Mouse (Mus musculus): ENCODE results near the gene Orc5. TPM values are rescaled to one million over a fixed set of nuclear protein-coding genes. Genes with fewer than 3 reads are reported as not detected.

Gene Orc5
- polyA plus RNA-seq, 2 experiments, result 12.2 to 35.8 TPM

- no peak for ATAC-seq (ENCODE audit: low FRiP score, low read depth)
- Histone ChIP-seq H3K27ac (replicated peaks; ENCODE audit: low read depth, low read length) (no peak overlapping the region), H3K4me3 (replicated peaks; ENCODE audit: low read length) (no peak overlapping the region), H3K36me3 (ENCODE audit: control insufficient read depth, insufficient read depth, low read length) (no peaks in the 10 kb centered on the region), H3K9me3 (ENCODE audit: control insufficient read depth, low read length) (no peaks in the 10 kb centered on the region), H3K4me2 (replicated peaks; ENCODE audit: low read depth, low read length, severe bottlenecking) (no peak overlapping the region), H3K27me3 (ENCODE audit: control insufficient read depth, insufficient read depth, low read length) (no peaks in the 10 kb centered on the region), H3K4me1 (ENCODE audit: control insufficient read depth, insufficient read depth, low read length) (no peaks in the 10 kb centered on the region), H3K9ac (ENCODE audit: low read depth, low read length, severe bottlenecking) (no peak overlapping the region)
- 81% methylated on average over 15 of the region's 15 CpGs for WGBS
- no peak for TF ChIP-seq POLR2A (IDR thresholded peaks at IDR 0.05; ENCODE audit: borderline replicate concordance, extremely low read depth, insufficient read depth, insufficient read length)
- DNase-seq (ENCODE audit: low spot score), result no peak
These were observed 97.2 kb downstream of the Orc5 start for GRCm38 (mm10) chr5:22452871-22453661.

- H3K27ac ChIP-seq (replicated peaks; ENCODE audit: low read depth, low read length), result no peak overlapping the region
- no peak for DNase-seq (ENCODE audit: low spot score)
- H3K4me1 ChIP-seq (ENCODE audit: control insufficient read depth, insufficient read depth, low read length), result no peaks in the 10 kb centered on the region
- H3K4me3 ChIP-seq (replicated peaks; ENCODE audit: low read length), result no peak overlapping the region
- ATAC-seq (ENCODE audit: low FRiP score, low read depth), result no peak
- H3K4me2 ChIP-seq (replicated peaks; ENCODE audit: low read depth, low read length, severe bottlenecking), result no peak overlapping the region
- H3K27me3 ChIP-seq (ENCODE audit: control insufficient read depth, insufficient read depth, low read length), result no peaks in the 10 kb centered on the region
- WGBS, result 89% methylated on average over 9 of the region's 9 CpGs
- no peak overlapping the region for H3K9ac ChIP-seq (ENCODE audit: low read depth, low read length, severe bottlenecking)
- no peaks in the 10 kb centered on the region for H3K9me3 ChIP-seq (ENCODE audit: control insufficient read depth, low read length)
- TF ChIP-seq POLR2A (IDR thresholded peaks at IDR 0.05; ENCODE audit: borderline replicate concordance, extremely low read depth, insufficient read depth, insufficient read length), result no peak
- no peaks in the 10 kb centered on the region for H3K36me3 ChIP-seq (ENCODE audit: control insufficient read depth, insufficient read depth, low read length)
These were observed 97.8 kb downstream of the Orc5 start for GRCm38 (mm10) chr5:22452452-22452851.

- ATAC-seq (ENCODE audit: low FRiP score, low read depth), result no peak
- 71% methylated on average over 3 of the region's 3 CpGs for WGBS
- no peak for TF ChIP-seq POLR2A (IDR thresholded peaks at IDR 0.05; ENCODE audit: borderline replicate concordance, extremely low read depth, insufficient read depth, insufficient read length)
- H3K4me2 ChIP-seq (replicated peaks; ENCODE audit: low read depth, low read length, severe bottlenecking), result no peak overlapping the region
- no peak for DNase-seq (ENCODE audit: low spot score)
- H3K36me3 ChIP-seq (ENCODE audit: control insufficient read depth, insufficient read depth, low read length), result no peaks in the 10 kb centered on the region
- no peak overlapping the region for H3K4me3 ChIP-seq (replicated peaks; ENCODE audit: low read length)
- no peaks in the 10 kb centered on the region for H3K27me3 ChIP-seq (ENCODE audit: control insufficient read depth, insufficient read depth, low read length)
- H3K9me3 ChIP-seq (ENCODE audit: control insufficient read depth, low read length), result no peaks in the 10 kb centered on the region
- no peak overlapping the region for H3K9ac ChIP-seq (ENCODE audit: low read depth, low read length, severe bottlenecking)
- no peak overlapping the region for H3K27ac ChIP-seq (replicated peaks; ENCODE audit: low read depth, low read length)
- H3K4me1 ChIP-seq (ENCODE audit: control insufficient read depth, insufficient read depth, low read length), result no peaks in the 10 kb centered on the region
These were observed 98.5 kb downstream of the Orc5 start for GRCm38 (mm10) chr5:22451764-22452163.

- ATAC-seq (ENCODE audit: low FRiP score, low read depth), result no peak
- WGBS, result 75% methylated on average over 3 of the region's 3 CpGs
- no peak for DNase-seq (ENCODE audit: low spot score)
These were observed 100.7 kb downstream of the Orc5 start for GRCm38 (mm10) chr5:22449492-22449891.

More at GRCm38 (mm10) chr5:22449492-22449891, 100.7 kb downstream of the Orc5 start:
- H3K4me1 ChIP-seq (ENCODE audit: control insufficient read depth, insufficient read depth, low read length), result no peaks in the 10 kb centered on the region
- H3K9ac ChIP-seq (ENCODE audit: low read depth, low read length, severe bottlenecking), result no peak overlapping the region
- no peak overlapping the region for H3K27ac ChIP-seq (replicated peaks; ENCODE audit: low read depth, low read length)
- no peaks in the 10 kb centered on the region for H3K27me3 ChIP-seq (ENCODE audit: control insufficient read depth, insufficient read depth, low read length)
- no peak overlapping the region for H3K4me2 ChIP-seq (replicated peaks; ENCODE audit: low read depth, low read length, severe bottlenecking)
- no peaks in the 10 kb centered on the region for H3K36me3 ChIP-seq (ENCODE audit: control insufficient read depth, insufficient read depth, low read length)
- H3K9me3 ChIP-seq (ENCODE audit: control insufficient read depth, low read length), result no peaks in the 10 kb centered on the region
- H3K4me3 ChIP-seq (replicated peaks; ENCODE audit: low read length), result no peak overlapping the region
- no peak for TF ChIP-seq POLR2A (IDR thresholded peaks at IDR 0.05; ENCODE audit: borderline replicate concordance, extremely low read depth, insufficient read depth, insufficient read length)

Other genes starting within 250 kb of the Orc5 start
- gene Reln, start 205.7 kb downstream of the Orc5 start, polyA plus RNA-seq (2012; rRNA removed), result 6.7 and 7.4 TPM in 2 replicates
- 2.4 and 3.3 TPM in 2 replicates for gene Reln, start 205.7 kb downstream of the Orc5 start, polyA plus RNA-seq (2014; fragmentation: Nextera tagmentation; extraction: Ambion mirVana)
- gene Lhfpl3, start 195.6 kb upstream of the Orc5 start, polyA plus RNA-seq (2012; rRNA removed), result 0.82 and 0.85 TPM in 2 replicates
- 0.72 and 0.75 TPM in 2 replicates for gene Lhfpl3, start 195.6 kb upstream of the Orc5 start, polyA plus RNA-seq (2014; fragmentation: Nextera tagmentation; extraction: Ambion mirVana)